Mouse (Mus musculus) layer of hippocampus, adult 9-11 months (tissue): ENCODE results near the gene Ubqln4.

Experiments used
- DNase-seq: peaks from one replicate; pipeline ENCODE4 v3.0.0; 2022

Gene Ubqln4

GRCm38 (mm10) chr3:88553525-88553879, at the start of gene Ubqln4:
Gene Ubqln4 (plus strand): TSS chr3:88553758.
- DNase-seq: peak; percentile 86

- no peak for DNase-seq
These were observed 49.4 kb upstream of the Ubqln4 start for GRCm38 (mm10) chr3:88503881-88504746.

GRCm38 (mm10) chr3:88505081-88505480, 48.5 kb upstream of the Ubqln4 start:
- DNase-seq: no peak

GRCm38 (mm10) chr3:88505765-88506164, 47.8 kb upstream of the Ubqln4 start:
- DNase-seq: no peak

GRCm38 (mm10) chr3:88509250-88509649, 44.3 kb upstream of the Ubqln4 start:
- DNase-seq: no peak

- peak; percentile 96 for DNase-seq
These were observed 43.7 kb upstream of the Ubqln4 start, which contains the start of gene Lmna for GRCm38 (mm10) chr3:88509692-88510420. Gene Lmna (minus strand): TSS chr3:88509956.

GRCm38 (mm10) chr3:88510421-88511289, 42.9 kb upstream of the Ubqln4 start:
- DNase-seq: no peak

GRCm38 (mm10) chr3:88511559-88511958, 42.0 kb upstream of the Ubqln4 start:
- DNase-seq: no peak

GRCm38 (mm10) chr3:88512141-88512895, 41.2 kb upstream of the Ubqln4 start:
- no peak for DNase-seq

GRCm38 (mm10) chr3:88512896-88513545, 40.5 kb upstream of the Ubqln4 start:
- DNase-seq: no peak

- no peak for DNase-seq
These were observed 39.9 kb upstream of the Ubqln4 start for GRCm38 (mm10) chr3:88513546-88514115.

- DNase-seq: no peak
These were observed 39.1 kb upstream of the Ubqln4 start for GRCm38 (mm10) chr3:88514231-88515094.

GRCm38 (mm10) chr3:88515095-88515386, 38.5 kb upstream of the Ubqln4 start:
- DNase-seq: no peak

GRCm38 (mm10) chr3:88516407-88516806, 37.2 kb upstream of the Ubqln4 start:
- no peak for DNase-seq

GRCm38 (mm10) chr3:88518411-88518810, 35.1 kb upstream of the Ubqln4 start:
- no peak for DNase-seq

- DNase-seq: no peak
These were observed 33.5 kb upstream of the Ubqln4 start for GRCm38 (mm10) chr3:88520078-88520477.

- DNase-seq: no peak
These were observed 32.4 kb upstream of the Ubqln4 start for GRCm38 (mm10) chr3:88521156-88521555.

- DNase-seq: peak; percentile 49
These were observed 31.7 kb upstream of the Ubqln4 start for GRCm38 (mm10) chr3:88521803-88522331.

- no peak for DNase-seq
These were observed 30.5 kb upstream of the Ubqln4 start for GRCm38 (mm10) chr3:88523027-88523426.

GRCm38 (mm10) chr3:88525021-88525420, 28.5 kb upstream of the Ubqln4 start:
- no peak for DNase-seq
